Mouse (Mus musculus) natural killer cell, adult 2 months (primary cell): Measurements from ENCODE around the gene Naaladl2.
"Not testable (repeated sequence)": the region's sequence is repeated elsewhere in the genome, so short reads cannot be mapped to it uniquely, and the experiment has no call there.

Experiments used
- DNase-seq, 2 experiments: peaks; one replicate each; pipeline ENCODE4 v3.0.0; 2022; ENCODE audit warnings: low spot score in 2 of 2

The Naaladl2 gene

DNA sequence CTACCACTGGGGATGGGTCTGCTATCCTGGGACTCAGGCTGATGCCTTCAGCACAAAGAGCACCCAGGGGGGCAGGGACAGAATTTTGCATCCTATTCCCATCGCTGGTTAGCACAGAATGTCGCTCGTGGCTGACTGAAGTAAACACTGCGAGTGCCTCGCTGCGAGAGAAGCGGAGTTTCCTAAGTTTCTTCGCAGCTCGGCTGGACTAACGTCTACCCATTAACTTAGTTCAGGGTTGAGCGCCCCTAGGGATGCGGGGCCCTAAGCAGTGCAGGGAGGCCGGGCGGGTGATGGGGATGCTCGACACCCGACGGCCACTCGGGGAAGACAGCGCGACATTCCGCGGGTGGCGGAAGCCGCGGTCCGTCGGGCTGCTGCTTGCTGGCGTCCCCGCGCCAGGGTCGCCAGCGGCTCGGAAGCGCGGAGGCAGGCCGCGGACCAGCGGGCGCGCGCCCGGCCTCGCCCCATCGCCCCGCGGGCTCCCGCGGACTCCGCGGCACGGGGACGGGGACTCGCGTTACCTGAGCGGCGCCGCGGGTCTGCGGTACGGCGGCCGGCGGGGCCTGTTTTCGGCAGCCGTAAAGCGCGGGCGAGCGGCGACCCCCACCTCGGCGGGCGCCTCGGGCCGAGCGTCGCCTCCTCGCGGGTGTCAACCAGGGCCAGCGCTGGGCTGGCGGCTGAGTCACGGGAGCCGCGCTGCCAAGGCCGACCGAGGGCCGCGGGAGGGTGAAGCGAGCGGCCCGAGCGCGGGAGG is at the start of gene Naaladl2:
Gene Naaladl2 (minus strand): TSS at position 707 of the 757 bp plus-strand sequence.
- DNase-seq, result no peak

DNA sequence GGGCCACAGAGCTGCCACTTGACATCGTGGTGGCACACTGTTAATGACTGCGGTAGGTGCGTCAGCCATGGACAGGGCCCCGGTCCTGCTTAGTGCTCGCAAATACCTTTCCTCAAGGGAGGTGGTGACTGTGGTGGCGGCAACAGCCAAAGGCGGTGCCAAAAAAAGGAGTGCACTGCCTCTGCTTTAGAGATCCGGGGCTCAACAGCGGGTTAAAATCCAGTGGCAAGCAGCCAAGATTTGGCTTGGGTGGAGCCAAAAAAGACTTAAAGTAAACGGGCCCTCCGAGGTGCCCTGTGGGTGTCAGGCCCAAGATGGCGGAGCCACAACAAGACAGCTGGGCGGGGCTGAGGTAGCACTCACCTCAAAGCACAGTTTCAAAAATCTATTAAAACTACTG is 7.7 kb upstream of the Naaladl2 start:
- DNase-seq, result no peak

DNA sequence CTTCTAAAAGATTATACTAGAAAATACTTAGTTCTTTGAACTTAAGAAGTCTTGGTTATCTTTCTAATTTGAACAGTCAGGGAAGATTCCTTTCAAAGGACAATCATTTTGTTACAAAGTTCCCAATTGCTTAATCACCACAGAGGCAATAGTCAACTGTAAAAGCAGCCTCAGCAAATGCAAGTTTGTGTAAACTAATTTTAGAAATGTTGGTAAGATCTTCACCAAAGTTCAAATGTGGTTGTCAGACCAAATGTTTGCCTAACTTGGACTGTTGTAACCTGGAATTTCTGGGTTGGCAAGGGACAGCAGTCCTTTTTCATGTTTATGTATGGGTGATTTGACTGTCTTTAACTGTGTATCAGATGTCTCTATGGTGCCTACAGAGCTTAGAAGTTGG is 3.2 kb upstream of the Naaladl2 start:
- DNase-seq, result no peak

DNA sequence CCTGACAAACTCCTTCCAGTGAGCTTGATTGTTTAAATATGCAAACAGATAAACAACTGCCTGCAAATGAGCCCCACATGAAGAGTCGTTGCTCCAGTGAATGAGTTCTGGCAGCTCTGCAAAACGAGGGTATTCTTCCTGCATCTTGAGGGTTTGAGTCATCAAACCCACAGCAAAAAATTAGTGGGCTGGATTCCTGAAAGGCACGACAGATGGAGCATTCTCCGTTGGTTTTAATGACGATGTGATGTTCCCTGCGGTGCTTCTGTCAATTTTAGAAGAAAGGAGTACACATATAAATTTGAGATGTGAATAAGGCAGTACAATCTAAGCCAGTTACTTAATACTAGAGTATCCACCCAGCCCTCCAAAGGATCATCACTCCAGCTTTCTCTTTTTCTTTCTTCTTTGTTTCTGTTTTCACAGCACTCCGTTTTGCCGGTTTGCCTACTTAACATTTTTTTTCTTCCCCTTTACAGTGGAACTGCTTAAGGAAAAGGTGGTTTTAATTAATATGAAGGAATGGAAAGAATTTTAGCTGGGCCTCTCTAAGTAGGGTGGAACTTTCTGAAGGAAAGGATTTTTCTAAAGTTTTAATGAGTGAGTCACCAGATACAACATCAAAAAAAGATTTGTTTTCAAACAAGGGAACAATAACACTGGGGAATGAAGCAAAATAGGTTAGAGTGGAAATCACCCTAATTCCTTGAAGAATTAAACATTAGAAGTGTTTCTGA is 1.1 kb upstream of the Naaladl2 start:
- no peak for DNase-seq

DNA sequence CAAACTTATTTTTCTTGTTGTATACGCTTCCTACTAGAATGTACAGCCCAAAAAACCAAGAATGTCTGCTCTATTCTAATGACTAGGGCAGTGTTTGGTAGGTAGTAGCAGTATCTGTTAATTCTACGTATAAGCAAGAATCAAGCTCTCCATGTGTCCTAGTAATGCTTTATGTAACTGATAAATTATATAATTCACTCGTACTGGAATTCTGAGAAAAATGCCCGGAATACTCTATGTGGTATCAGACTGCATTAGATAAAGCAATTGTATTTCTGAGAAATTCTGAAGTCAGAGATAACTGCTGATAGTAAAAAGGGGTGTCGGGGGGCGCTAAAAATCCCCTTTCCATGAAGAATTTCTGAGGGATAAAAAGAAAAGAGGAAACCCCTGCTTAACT is 950 bp downstream of the Naaladl2 start:
- no peak for DNase-seq

DNA sequence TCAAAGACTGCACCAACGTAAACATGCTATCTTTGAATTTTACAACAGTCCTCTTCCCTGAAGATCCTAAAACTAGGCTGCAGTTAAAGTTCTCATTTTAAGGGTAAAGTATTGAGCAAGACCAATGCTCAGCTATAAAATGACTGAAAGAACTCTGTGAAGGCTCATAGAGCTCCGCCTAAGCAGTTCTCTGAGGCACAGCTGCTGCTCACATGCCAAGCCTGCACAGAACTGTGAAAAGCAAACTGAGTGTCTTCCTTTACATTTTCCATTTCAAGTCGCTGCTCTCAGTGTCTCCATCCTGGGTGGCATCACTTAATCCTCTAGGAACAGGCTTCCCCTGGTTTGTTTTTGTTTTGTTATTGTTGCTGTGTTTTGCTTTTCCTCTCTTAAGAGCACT is 12.2 kb downstream of the Naaladl2 start:
- DNase-seq, result no peak

DNA sequence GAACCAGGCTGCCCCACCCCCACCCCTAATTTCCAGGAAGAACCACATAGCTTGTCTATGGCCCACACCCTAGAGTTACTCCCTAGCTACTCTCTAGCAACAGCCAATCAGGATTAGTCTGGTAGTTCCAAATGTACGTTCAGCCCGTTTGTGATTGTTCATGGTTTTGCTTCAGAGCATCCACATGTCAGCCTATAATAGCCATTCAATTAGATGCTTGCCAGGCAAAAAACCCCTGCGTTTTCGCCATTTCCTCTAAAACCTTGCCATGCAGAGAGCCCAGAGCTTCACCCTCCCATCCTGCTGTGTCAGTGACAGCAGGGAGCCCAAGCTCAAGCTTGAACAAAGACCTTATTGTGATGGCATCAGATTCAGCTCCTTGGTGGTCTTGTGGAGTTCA is 16.2 kb downstream of the Naaladl2 start:
- no peak for DNase-seq

DNA sequence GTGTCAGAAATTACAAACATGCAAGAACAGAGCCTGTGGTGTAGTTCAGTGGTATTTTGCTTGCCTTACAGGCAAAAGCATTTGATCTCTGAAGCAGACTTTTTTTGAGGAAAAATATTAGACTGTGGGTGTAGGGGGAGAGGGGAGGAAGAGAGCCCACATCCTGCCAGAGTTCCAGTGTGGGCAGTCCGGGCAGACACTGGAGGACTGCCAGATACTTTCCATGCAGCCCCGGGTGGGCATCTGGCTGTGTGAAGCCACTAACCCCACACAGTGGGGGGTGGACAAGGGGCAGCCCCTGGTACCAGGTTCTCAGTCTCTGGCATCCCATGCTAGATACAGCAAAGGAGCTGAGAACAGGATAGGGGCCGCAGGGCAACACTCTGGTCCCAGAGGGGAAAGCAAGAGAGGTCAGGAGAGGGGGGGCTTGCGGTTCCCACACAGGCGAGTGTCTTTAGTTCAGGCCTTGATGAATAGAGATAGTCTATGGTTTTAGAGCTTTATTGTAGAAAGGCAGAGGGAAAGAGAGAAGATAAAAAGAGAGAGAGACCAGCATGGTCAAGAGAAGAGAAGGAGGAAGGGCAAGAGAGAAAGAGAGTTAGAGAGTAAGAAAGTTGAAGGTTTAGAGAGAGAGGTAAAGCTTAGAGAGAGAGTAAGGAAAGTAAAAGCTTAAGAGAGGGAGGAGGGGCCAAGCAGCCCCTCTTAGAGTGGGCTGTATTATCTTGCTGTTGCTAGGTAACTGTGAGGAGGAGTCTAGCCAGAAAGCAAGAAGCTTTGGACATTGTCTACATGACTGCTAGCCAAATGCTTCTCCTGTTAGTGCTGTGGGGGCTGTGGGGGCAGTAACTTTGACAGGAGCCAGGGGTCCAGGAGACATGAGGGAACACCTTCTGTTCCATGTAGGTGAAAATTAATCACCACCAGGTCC is 18.9 kb downstream of the Naaladl2 start:
- no peak for DNase-seq

DNA sequence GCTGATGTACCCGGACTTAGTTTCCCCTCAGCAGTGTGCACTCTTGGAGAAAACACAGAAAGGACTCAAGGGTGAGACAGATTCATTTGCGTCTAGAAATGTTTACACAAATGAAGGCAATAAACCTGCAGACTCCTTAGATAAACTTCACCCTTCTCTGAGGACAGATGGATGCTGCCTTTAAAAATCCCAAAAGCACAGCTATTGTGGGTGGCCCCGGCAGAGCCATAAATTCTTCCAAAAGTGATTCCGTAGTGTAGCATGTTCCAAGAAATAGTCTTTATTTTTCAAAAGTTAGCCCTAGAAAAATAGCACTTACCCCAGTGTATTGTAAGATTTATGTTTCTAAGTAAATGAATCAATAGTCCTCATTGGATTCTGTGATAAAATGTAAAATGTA is 31.0 kb downstream of the Naaladl2 start:
- DNase-seq, result no peak

DNA sequence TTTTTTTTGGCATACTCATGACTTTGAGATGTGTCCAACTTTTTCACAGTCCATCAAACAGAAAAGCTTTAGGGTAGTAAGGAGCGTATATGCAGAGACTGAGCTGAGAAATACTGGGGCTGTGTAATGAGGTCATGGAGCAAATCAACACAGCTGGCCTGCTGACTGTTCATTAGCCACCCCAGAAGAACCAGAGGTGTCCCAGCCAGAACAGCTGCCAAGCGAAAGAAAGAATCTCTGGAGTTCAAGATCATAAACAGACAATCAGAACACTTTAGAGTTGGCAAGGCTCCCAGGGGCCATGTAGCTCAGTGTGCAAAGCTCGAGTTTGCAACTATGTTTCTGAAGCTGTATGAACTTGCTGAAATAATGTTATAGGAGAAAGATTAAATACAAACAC is 35.1 kb downstream of the Naaladl2 start:
- no peak for DNase-seq

DNA sequence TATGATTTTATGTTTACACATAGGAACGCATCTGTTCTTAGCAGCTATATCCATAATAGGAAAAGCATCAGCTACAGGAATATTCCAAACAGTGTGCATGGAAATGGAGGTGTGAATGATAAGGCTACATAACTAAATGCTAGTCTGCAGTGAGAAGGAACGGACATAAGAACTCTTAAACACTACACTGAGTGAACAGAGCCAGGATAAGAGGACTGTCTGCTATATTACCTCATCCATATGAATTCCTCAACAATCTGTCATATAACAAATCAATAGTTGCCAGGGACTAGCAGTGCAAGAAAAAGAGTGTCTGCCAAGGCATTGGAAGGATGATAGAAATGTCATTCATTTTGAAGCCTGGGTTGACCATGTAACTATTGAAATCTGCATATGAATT is 51.1 kb downstream of the Naaladl2 start:
- no peak for DNase-seq

DNA sequence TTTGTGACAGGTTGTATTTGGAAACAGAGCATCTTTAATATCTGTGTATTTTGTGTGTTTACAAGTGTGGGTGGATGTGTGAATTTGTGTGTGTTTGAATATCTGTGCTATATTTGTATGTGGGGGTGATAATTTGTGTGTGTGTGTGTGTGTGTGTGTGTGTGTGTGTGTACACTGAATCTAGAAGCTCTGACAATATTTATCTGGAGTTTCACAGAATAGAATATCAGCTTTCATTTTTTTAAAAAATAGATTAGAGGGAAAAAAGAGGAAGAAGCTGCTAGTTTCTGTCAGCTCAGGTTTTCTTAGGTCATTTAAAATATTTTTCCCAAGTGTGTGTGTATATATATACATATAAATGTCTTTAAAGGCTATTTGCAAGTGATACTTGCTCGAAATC is 68.3 kb downstream of the Naaladl2 start:
- no peak for DNase-seq

DNA sequence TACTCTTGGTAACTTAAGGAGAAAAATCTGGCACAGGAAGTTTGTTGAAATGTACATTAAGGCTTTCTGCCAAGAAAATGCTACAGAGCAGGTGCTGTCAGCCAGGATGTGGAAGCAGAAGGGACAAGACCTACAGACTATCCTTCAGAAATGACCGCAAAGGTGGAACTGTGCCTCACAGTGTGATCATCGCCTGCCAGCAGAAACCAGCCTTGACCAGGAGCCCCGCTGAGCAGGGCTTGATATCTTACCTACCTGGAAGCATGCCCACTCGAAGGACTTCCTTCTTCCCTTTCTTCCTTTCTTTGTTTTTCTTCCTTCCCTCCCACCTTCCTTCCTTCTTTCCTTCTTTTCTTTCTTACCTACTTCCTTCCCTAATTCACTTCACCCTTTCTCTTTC is 69.8 kb downstream of the Naaladl2 start:
- no peak for DNase-seq

DNA sequence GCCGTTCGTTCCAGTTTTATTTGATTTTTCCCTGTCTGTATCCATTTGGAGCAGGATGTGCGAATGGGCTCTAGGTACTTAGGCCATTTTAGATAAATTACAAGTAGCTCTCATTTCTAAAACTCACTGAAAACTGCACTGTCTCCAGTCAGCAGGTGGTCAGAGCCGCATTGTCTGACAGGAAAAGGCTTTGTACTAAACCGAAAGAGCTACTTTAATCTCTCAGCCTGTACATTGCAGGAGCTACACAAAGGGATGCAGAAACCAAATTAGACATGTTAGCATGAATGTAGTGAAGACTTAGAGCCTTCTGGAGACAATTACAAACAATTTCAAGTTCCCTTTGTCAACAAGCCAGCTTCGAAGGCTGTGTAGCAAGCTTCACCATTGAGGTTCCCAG is 70.2 kb downstream of the Naaladl2 start:
- no peak for DNase-seq

DNA sequence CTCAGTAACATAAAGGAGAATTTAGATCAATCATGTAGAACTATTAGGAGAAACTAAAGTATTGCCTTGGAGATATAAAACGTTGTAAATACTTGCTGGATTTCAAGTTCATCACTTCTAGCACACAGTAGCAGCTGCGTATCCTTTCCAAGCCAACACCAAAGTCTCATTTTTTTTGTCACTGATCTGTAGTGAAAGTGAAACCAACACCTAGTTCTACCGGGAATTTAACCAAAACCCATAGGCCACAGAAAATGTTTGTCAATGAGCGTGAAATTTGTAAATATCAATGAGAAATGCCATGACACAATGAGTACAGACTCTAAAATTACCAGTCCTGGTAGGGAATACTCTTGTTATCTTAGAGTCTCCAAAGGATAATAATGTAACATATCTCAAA is 80.8 kb downstream of the Naaladl2 start:
- DNase-seq, result no peak

DNA sequence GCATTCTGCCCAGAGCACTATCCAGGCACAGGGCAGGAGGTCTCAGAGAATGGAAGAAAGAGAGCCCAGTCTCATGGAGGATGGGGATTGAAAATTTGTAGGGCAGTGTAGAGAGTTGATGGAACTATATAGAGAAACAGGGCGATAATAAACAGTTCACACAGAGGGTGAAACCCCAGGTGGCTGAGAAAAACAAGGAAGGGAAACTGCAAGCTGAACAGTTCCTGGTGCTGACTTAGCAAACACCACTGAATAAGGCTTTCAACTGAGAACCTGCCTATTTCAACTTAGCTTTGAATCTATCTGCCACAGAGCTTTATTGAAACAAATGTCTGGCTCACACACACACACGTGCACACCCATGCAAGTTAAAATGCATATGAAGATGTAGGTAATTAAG is 91.1 kb downstream of the Naaladl2 start:
- no peak for DNase-seq

DNA sequence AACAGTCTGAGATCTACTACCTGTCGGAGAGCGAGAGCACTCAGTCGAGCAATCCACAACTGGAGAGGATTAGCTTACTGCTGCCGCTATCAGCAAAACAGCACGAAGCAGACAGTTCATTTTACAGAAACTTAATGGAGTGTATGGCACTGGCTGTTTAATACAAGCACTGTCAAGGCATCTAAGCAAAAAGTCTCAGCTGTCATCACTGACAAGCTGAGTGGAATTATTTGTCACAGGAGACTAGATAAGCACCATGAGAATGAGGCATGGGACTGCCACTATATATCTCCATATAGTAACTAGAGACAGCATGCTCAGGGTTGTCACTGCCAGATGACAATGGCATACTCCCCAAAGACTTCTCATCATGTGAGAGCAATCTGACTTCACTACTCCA is 124.1 kb downstream of the Naaladl2 start:
- no peak for DNase-seq

DNA sequence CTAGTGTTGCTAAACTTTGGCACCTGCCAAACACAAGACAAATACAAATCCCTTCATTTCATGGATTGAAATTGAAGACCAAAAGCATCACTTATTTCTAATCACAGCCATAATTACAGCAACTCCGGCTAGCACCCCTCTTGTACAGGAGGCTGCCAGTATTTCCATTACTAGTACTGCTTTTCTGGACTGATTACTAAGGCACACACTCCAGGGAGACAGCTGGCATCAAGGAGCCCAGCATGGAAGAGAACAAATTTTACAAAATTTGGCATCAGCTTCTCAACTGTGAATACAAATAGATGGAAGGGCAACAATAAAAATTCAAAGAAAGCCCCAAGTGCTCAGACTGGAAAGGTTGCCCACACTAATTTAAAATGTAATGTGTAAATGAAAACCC is 133.3 kb downstream of the Naaladl2 start:
- DNase-seq, result no peak

DNA sequence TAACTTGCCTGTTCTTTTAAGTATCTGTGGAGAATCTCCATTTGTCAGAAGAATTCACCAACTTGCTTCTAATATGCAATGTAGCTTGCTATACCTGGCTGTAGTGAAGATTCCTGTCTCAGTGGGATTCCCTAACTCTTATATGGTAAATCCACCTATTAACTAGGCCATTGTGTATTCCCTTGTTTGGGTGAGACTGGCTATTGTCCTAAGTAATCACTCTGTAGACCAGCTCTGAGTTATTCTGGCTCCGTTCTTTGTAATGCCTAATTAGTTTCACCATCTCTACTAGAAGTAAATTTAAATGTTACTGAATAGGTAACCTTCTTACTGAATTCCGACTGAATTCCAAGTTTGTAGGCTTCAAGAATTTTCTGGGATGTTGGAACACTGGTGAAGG is 137.3 kb downstream of the Naaladl2 start:
- DNase-seq, result not testable (repeated sequence)

DNA sequence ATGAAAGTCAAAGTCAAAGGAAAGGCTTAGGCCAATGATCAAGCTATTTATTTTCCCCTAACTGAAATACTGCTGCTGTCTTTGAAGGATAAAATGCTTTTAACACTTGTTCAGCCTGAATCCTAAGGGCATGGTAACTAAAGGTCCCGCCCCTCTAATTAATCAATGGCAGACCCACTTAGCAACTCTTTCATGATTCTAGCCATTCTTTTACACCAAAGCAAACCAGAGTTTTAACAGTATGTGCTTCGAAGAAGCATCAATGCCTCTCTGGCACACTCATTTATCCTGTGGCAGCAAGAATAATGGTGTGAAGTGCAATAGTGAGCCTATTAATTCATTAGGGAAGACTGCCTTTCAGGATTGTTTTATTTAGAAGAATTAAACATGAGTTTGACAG is 151.5 kb downstream of the Naaladl2 start:
- DNase-seq, result no peak

DNA sequence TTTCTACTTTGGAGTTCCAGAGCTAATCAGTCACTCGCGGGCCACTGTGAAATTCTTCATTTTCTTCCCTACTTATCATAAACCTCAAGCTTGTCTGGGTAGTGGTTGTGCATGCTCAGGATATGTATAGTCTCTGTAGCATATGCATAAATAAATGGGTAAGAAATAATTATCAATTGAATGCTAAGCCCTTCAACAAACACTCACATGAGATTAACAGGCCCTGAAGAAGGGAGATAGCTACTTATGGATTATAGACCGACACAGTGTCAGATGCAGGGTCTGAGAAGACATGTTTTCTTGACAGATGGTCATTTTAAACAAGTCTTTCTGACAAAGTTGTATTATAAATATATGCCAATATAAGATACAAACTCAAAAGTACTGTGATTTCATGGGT is 152.0 kb downstream of the Naaladl2 start:
- DNase-seq, result no peak

DNA sequence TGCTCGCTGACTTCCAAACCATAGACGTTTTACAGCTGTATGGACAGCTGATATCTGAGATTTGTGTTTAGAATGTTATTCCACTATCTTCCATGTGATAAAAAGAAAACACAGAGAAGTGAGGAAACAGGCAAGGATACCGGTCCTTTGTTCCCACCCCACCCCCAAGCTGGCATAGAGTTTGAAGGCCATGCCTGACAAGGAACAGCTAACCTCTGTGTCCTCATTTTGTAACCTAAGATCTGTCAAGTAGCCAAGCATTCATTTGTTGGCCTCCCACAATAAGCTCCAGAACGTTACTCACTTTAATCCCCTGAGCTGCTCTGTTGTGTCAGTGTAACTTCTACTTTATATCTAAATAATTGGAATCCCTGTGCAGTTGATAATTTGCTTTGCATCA is 161.9 kb downstream of the Naaladl2 start:
- DNase-seq, result no peak
